Mouse (Mus musculus) forebrain, embryonic 11.5 days (tissue): ENCODE results near the gene Acadvl. TPM values are rescaled to one million over a fixed set of nuclear protein-coding genes. Genes with fewer than 3 reads are reported as not detected.

ENCODE experiments used
- ATAC-seq: fragments of 200-750 bp; cut with Nextera tagmentation; replicated peaks from 2 replicates; pipeline ENCODE4 v1.8.0; 2017; ENCODE audit warnings: moderate TSS enrichment; ENCODE audit not compliant: low FRiP score
- DNase-seq: peaks from one replicate; pipeline ENCODE4 v3.0.0-alpha.2; 2017; ENCODE audit warnings: low spot score
- H3K27ac ChIP-seq: fragments of 300-500 bp; sonication (generic); 2 replicates; pipeline ENCODE4 v1.5.1; 2014; ENCODE audit warnings: low read depth, low read length
- H3K27me3 ChIP-seq: fragments of 300-500 bp; sonication (generic); 2 replicates; pipeline ENCODE4 v1.6.1; 2014; ENCODE audit warnings: mild to moderate bottlenecking, low read length, mixed read lengths; ENCODE audit not compliant: control insufficient read depth, insufficient read depth
- H3K36me3 ChIP-seq: fragments of 300-500 bp; sonication (generic); 2 replicates; pipeline ENCODE4 v1.6.1; 2014; ENCODE audit warnings: mild to moderate bottlenecking, low read length, moderate library complexity, mixed read lengths; ENCODE audit not compliant: control insufficient read depth, insufficient read depth
- H3K4me1 ChIP-seq: fragments of 300-500 bp; sonication (generic); replicated peaks from 2 replicates; pipeline ENCODE4 v1.6.1; 2014; ENCODE audit warnings: low read length, mixed read lengths; ENCODE audit not compliant: control insufficient read depth, insufficient read depth
- H3K4me2 ChIP-seq: fragments of 300-500 bp; sonication (generic); 2 replicates; pipeline ENCODE4 v1.6.1; 2014; ENCODE audit warnings: low read depth, mild to moderate bottlenecking, low read length, moderate library complexity, mixed read lengths; ENCODE audit not compliant: severe bottlenecking
- H3K4me3 ChIP-seq: fragments of 300-500 bp; sonication (generic); 2 replicates; pipeline ENCODE4 v1.5.1; 2014; ENCODE audit warnings: low read depth, low read length
- H3K9ac ChIP-seq: fragments of 300-500 bp; sonication (generic); 2 replicates; pipeline ENCODE4 v1.6.1; 2014; ENCODE audit warnings: low read length
- H3K9me3 ChIP-seq: fragments of 300-500 bp; sonication (generic); 2 replicates; pipeline ENCODE4 v1.6.1; 2016; ENCODE audit warnings: low read length, mixed read lengths; ENCODE audit not compliant: control insufficient read depth
- WGBS: fragments of 180-500 bp; shearing (Covaris S2); extraction: QIAGEN DNeasy Blood & Tissue Kit; methylation state at CpG from one replicate; pipeline ENCODE4 v1.1.7; 2014; 5-methylcytosine and 5-hydroxymethylcytosine counted together
- polyA plus RNA-seq: library from polyadenylated mRNA; unstranded; fragments of >200 nt; fragmentation: Nextera tagmentation; extraction: Ambion mirVana; gene quantifications from 2 replicates; pipeline ENCODE4 v1.2.1, GENCODE M21; 2014

Acadvl gene
- polyA plus RNA-seq, 1 experiment from 2014 or later: 44.0 TPM

DNA sequence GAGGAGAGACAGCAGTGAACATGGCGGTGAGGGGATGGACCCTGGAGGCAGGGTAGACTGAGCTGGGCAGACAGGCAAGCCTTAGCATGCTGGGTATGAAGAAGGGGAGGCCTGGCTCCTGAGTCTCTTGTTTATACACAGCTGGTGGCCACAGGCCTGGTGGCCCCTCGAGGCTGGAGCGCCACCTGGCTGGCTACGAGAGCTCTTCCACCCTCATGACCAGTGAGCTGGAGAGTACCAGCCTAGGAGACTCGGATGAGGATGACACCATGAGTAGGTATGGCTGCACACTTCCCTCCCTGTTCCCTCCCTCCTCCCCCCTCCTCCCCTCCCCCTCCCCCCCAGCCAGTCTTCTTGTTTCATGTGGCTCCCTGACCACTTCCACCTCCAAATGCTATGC, 9.7 kb downstream of the Acadvl start:
- H3K27ac ChIP-seq: no peak overlapping the region
- H3K9ac ChIP-seq: no peak overlapping the region
- H3K4me1 ChIP-seq: peaks cover 9% of the 10 kb centered on the region; the same call in 1 of the 2 replicates
- H3K4me2 ChIP-seq: no peak overlapping the region
- DNase-seq (peak; percentile 53), ATAC-seq (no peak)
- H3K9me3 ChIP-seq: no peaks in the 10 kb centered on the region
- peaks cover 23% of the 10 kb centered on the region; the same call in 1 of the 2 replicates for H3K36me3 ChIP-seq
- H3K4me3 ChIP-seq: no peak overlapping the region
- no peaks in the 10 kb centered on the region for H3K27me3 ChIP-seq
- WGBS: 58% methylated on average over 5 of the region's 5 CpGs

DNA sequence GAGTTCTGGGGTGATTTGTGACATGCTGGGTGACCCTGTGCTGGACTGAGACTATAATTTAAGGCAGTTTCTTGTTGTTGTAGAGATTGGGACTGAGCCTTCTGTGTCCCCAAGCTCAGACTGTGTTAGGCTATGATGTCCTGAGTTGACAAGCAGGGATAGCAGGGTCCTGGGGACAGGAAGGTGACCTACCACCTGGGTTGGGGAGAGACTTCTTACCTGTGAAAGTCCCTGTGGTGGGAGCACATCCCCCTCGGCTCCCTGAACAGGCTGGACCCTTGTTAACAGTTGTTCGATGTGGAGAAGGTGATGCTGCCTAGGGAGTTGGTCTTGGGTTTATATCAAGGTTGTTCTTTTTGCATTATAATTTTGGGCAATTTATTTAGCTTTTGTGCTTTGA, 12.7 kb downstream of the Acadvl start:
- H3K4me2 ChIP-seq: peak overlapping the region; percentile 8; the same call in 1 of the 2 replicates
- H3K27ac ChIP-seq: no peak overlapping the region
- 0 out of 2 replicates have a peak overlapping the region, but pooled peaks have one; percentile 1 for H3K4me3 ChIP-seq
- ATAC-seq: no peak
- no peaks in the 10 kb centered on the region for H3K27me3 ChIP-seq
- peaks cover 29% of the 10 kb centered on the region for H3K36me3 ChIP-seq
- 91% methylated on average over 2 of the region's 2 CpGs for WGBS
- H3K9me3 ChIP-seq: no peaks in the 10 kb centered on the region
- H3K9ac ChIP-seq: no peak overlapping the region
- H3K4me1 ChIP-seq: peaks cover 14% of the 10 kb centered on the region
- DNase-seq: no peak

DNA sequence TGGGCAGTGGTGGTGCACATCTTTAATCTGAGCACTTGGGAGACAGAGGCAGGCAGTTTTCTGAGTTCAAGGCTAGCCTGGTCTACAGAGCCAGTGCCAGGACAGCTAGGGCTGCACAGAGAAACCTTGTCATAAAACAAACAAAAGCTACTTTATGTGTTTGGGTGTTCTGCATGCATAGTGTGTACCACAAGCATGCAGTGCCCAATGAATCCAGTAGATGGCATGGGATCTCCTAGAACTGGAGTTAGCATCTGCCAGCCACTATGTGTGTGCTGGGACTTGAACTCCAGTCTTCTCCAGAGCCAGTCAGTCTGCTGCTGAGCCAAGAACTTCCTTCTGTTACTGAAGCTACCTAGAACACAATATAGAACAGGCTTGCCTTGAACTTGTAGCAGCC, 13.3 kb downstream of the Acadvl start:
- no peak overlapping the region for H3K27ac ChIP-seq
- H3K4me1 ChIP-seq: peaks cover 14% of the 10 kb centered on the region
- DNase-seq: peak; percentile 65
- no peak for ATAC-seq
- peak overlapping the region; percentile 74 for H3K4me3 ChIP-seq
- peak overlapping the region; percentile 93 for H3K4me2 ChIP-seq
- H3K9me3 ChIP-seq: no peaks in the 10 kb centered on the region
- no peak overlapping the region for H3K9ac ChIP-seq
- no peaks in the 10 kb centered on the region for H3K27me3 ChIP-seq
- H3K36me3 ChIP-seq: peaks cover 26% of the 10 kb centered on the region

DNA sequence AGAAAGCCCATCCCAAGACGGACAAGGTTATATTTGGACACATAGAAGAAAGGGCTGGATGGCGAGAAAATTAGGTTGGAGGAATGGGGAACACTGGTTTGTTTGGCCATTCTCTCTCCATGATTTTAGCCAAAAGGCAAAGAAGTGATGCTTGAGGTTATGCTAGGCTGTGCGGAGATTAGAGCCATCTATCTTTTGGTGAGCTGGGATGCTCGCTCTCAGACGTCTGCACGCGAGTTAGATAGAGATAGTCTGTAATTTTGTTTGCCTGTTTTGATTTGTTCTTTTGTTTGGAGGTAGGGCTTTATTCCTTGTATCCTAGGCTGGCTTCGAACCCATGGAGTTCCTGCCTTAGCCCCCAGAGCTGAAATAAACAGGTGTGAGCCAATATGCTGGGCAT, 14.1 kb downstream of the Acadvl start:
- Histone ChIP-seq H3K9ac (peak overlapping the region; percentile 85), H3K4me2 (peak overlapping the region; percentile 93), H3K27ac (peak overlapping the region; percentile 82), H3K4me1 (peaks cover 14% of the 10 kb centered on the region), H3K36me3 (peaks cover 22% of the 10 kb centered on the region), H3K27me3 (no peaks in the 10 kb centered on the region), H3K9me3 (no peaks in the 10 kb centered on the region), H3K4me3 (peak overlapping the region; percentile 74)
- 10% methylated on average over 8 of the region's 8 CpGs for WGBS
- ATAC-seq: no peak
- no peak for DNase-seq

DNA sequence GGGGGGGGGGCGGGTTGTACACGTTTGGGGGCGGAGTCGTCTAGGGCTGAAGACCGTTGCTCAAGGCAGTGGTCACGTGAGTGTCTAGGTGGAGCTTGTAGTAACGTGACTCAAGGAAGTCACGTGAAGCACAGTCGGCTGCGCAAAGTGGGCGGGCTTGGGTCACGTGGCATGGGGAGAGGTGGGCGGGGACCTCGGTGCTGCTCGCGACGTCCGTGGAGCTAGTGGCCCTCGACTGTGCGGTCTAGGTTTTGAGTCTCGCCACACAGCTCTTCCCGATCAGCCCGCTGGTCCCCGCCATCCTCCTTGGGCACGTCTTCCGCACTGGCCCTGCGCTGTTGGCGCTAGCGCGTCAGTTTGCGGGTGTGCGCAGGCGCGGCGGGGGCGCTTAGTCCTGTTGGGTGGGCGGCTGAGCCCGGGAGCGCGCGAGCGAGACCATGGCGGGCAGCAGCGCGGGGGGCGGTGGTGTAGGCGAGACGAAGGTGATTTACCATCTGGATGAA, 14.8 kb downstream of the Acadvl start, which contains the start of gene Dvl2:
TSS of gene Dvl2 (plus strand) at position 200 of the 503 bp plus-strand sequence.
- Histone ChIP-seq H3K27me3 (no peaks in the 10 kb centered on the region), H3K27ac (peak within 1 kb of the TSS; percentile 82), H3K4me1 (peaks cover 14% of the 10 kb centered on the region), H3K9ac (peak within 1 kb of the TSS; percentile 85), H3K36me3 (peaks cover 20% of the 10 kb centered on the region), H3K9me3 (no peaks in the 10 kb centered on the region), H3K4me3 (peak within 1 kb of the TSS; percentile 74), H3K4me2 (peak within 1 kb of the TSS; percentile 93)
- under 1% methylated on average over 47 of the region's 48 CpGs for WGBS
- peak; percentile 96 for DNase-seq
- ATAC-seq: peak; percentile 65

DNA sequence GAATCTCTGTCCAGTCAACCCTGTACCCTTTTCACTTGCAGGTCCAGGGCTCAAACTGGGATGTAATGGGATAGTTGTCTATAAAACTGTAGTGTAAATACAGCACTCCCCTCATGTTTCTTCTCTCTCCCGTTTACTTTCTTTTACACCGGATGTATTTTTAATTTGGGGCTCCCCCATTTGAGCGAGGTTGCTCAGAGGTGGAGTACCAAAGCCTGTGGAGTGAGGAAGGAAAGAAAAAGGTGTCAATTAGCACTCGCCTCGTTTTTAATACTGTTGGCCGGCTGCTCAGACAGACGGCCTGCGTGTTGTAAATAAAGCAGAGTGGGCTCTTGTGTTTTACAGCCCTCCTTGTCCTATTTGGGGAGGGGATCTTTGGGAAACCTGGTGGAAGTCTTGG, 15.5 kb downstream of the Acadvl start:
- WGBS: 87% methylated on average over 8 of the region's 8 CpGs
- Histone ChIP-seq H3K4me2 (no peak overlapping the region), H3K27ac (peak overlapping the region; percentile 82), H3K27me3 (no peaks in the 10 kb centered on the region), H3K9ac (no peak overlapping the region), H3K36me3 (peaks cover 19% of the 10 kb centered on the region), H3K4me3 (no peak overlapping the region), H3K4me1 (peaks cover 14% of the 10 kb centered on the region), H3K9me3 (no peaks in the 10 kb centered on the region)
- ATAC-seq: no peak
- no peak for DNase-seq

DNA sequence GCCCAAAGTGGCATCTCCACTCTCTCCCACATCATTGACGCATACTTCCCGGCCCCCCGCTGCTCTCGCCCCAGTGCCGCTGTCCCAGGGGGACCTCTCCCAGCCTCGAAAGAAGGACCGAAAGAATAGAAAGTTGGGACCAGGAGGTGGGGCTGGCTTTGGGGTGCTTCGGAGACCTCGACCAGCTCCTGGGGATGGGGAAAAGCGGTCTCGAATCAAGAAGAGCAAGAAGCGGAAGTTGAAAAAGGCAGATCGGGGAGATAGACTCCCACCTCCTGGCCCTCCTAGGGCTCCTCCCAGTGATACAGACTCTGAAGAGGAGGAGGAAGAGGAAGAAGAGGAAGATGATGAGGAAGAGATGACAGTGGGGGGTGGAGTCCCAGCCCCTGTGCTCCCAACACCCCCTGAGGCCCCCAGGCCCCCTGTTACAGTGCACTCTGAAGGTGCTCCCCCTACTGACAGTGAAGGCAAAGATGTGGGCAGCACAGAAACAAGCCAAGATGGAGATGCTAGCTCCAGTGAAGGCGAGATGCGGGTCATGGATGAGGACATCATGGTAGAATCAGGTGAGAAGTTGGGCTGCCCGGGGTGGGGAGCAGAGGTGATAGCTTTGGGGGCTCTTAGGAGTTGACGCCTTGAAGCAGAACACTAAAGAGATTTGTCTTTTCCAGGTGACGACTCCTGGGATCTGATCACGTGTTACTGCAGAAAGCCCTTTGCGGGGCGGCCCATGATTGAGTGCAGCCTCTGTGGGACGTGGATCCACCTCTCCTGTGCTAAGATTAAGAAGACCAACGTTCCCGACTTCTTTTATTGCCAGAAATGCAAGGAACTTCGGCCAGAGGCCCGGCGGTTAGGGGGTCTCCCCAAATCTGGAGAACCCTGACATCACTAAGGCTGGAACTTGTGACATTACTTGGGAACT, 16.4 kb downstream of the Acadvl start:
- H3K27ac ChIP-seq: no peak overlapping the region
- H3K27me3 ChIP-seq: no peaks in the 10 kb centered on the region
- 94% methylated on average over 27 of the region's 27 CpGs for WGBS
- H3K4me1 ChIP-seq: peaks cover 14% of the 10 kb centered on the region
- H3K9me3 ChIP-seq: no peaks in the 10 kb centered on the region
- no peak overlapping the region for H3K9ac ChIP-seq
- no peak overlapping the region for H3K4me3 ChIP-seq
- peaks cover 19% of the 10 kb centered on the region for H3K36me3 ChIP-seq
- no peak overlapping the region for H3K4me2 ChIP-seq
- DNase-seq (peak; percentile 56), ATAC-seq (no peak)

DNA sequence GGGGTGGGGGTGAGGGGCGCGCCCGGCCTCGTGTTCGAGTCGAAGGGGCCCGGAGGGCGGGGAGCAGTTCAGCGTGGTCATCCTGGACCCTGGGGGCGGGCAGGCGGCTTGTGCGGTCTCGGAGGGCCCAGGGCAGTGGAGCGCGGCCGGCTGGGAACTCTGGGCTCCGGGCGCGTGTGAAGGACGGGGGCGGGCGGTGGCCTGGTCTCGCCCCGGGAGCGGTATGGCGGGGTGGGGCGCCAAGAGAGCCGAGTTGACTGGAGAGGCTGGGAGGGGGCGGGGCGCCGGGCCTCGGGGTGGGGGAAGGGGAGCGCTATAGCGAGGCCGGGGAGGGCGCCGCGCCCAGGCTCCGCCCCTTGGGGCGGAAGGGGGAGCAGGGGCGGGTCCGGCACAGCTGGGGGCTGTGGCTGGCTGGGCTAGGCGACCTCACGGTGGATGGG, 18.1 kb downstream of the Acadvl start:
- H3K4me1 ChIP-seq: peaks cover 13% of the 10 kb centered on the region
- ATAC-seq (peak; percentile 50), DNase-seq (peak; percentile 96)
- no peaks in the 10 kb centered on the region for H3K27me3 ChIP-seq
- peak overlapping the region; percentile 97 for H3K27ac ChIP-seq
- peak overlapping the region; percentile 56 for H3K4me2 ChIP-seq
- peaks cover 19% of the 10 kb centered on the region for H3K36me3 ChIP-seq
- WGBS: 2% methylated on average over 37 of the region's 44 CpGs
- no peaks in the 10 kb centered on the region for H3K9me3 ChIP-seq
- H3K4me3 ChIP-seq: peak overlapping the region; percentile 96
- peak overlapping the region; percentile 87 for H3K9ac ChIP-seq
